In genomic region chr5:130027696-130028095, GRCm38 (mm10) we compare ENCODE assay signal across 20 mouse cellular contexts.
"Had no signal": no experiment of that assay in that cellular context is flagged by ENCODE, and none has a peak within 500 bp of the region (broad histone marks: within the 10 kb centered on the region; RNA-seq: fewer than 3 reads in every experiment).

No protein-coding gene starts in this region.

- DNase-seq: liver; liver, postnatal 0 days; lung, postnatal 10 days; lung, postnatal 36 days; right cerebral cortex, adult 18-20 months; right cerebral cortex, postnatal 14 days; right cerebral cortex, postnatal 4 days; thymus, adult 2 months; thymus, postnatal 14 days; thymus, postnatal 4 days had no signal

- H3K4me2 ChIP-seq: limb, embryonic 13.5 days; lung, embryonic 15.5 days; midbrain, embryonic 13.5 days had no signal

- H3K27me3 ChIP-seq: limb, embryonic 13.5 days; megakaryocyte, embryonic 14.5 days had no signal

- H3K9me3 ChIP-seq: limb, embryonic 10.5 days; limb, embryonic 13.5 days; lung, embryonic 15.5 days; megakaryocyte, embryonic 14.5 days; midbrain, embryonic 10.5 days; midbrain, embryonic 13.5 days had no signal

- H3K4me3 ChIP-seq: limb, embryonic 10.5 days; limb, embryonic 13.5 days; lung, embryonic 15.5 days; midbrain, embryonic 13.5 days had no signal

- H3K9ac ChIP-seq: limb, embryonic 13.5 days; liver, embryonic 14.5 days; liver, postnatal 0 days; lung, embryonic 15.5 days; midbrain, embryonic 13.5 days had no signal

- ATAC-seq: liver, postnatal 0 days; midbrain, embryonic 13.5 days; midbrain, embryonic 16.5 days had no signal

- H3K27ac ChIP-seq: kidney, postnatal 0 days; limb, embryonic 10.5 days; limb, embryonic 13.5 days; liver, embryonic 14.5 days; lung, embryonic 15.5 days; midbrain, embryonic 10.5 days; midbrain, embryonic 13.5 days; stomach, postnatal 0 days had no signal

- H3K36me3 ChIP-seq: limb, embryonic 13.5 days; lung, embryonic 15.5 days; midbrain, embryonic 10.5 days had no signal
